Mouse (Mus musculus) forebrain, embryonic 15.5 days (tissue): ENCODE measurements around the gene Gpr161. TPM values are rescaled to one million over a fixed set of nuclear protein-coding genes. Genes with fewer than 3 reads are reported as not detected.

ENCODE experiments used
- ATAC-seq: fragments of 200-750 bp; cut with Nextera tagmentation; replicated peaks from 2 replicates; pipeline ENCODE4 v1.8.0; 2017; ENCODE audit warnings: mild to moderate bottlenecking, moderate TSS enrichment, moderate library complexity
- H3K27ac ChIP-seq: fragments of 300-500 bp; sonication (generic); replicated peaks from 2 replicates; pipeline ENCODE4 v1.5.1; 2015; ENCODE audit warnings: mild to moderate bottlenecking, inconsistent platforms
- H3K27me3 ChIP-seq: fragments of 300-500 bp; sonication (generic); 2 replicates; pipeline ENCODE4 v1.6.1; 2015; ENCODE audit warnings: inconsistent platforms
- H3K36me3 ChIP-seq: fragments of 300-500 bp; sonication (generic); 2 replicates; pipeline ENCODE4 v1.6.1; 2015; ENCODE audit warnings: mild to moderate bottlenecking, inconsistent platforms
- H3K4me1 ChIP-seq: fragments of 300-500 bp; sonication (generic); 2 replicates; pipeline ENCODE4 v1.6.1; 2015; ENCODE audit warnings: inconsistent platforms
- H3K4me2 ChIP-seq: fragments of 300-500 bp; sonication (generic); replicated peaks from 2 replicates; pipeline ENCODE4 v1.6.1; 2015; ENCODE audit warnings: mild to moderate bottlenecking, inconsistent platforms
- H3K4me3 ChIP-seq: fragments of 300-500 bp; sonication (generic); 2 replicates; pipeline ENCODE4 v1.5.1; 2015; ENCODE audit warnings: mild to moderate bottlenecking, inconsistent platforms
- H3K9ac ChIP-seq: fragments of 300-500 bp; sonication (generic); replicated peaks from 2 replicates; pipeline ENCODE4 v1.6.1; 2015; ENCODE audit warnings: mild to moderate bottlenecking, inconsistent platforms
- H3K9me3 ChIP-seq: fragments of 300-500 bp; sonication (generic); 2 replicates; pipeline ENCODE4 v1.6.1; 2016; ENCODE audit warnings: inconsistent platforms
- WGBS: fragments of 180-500 bp; shearing (Covaris S2); methylation state at CpG from one replicate; pipeline ENCODE4 v1.1.7; 2015; ENCODE audit warnings: mixed read lengths; 5-methylcytosine and 5-hydroxymethylcytosine counted together
- polyA plus RNA-seq: library from polyadenylated mRNA; unstranded; fragments of >200 nt; fragmentation: Nextera tagmentation; extraction: Ambion mirVana; gene quantifications from 2 replicates; pipeline ENCODE4 v1.2.1, GENCODE M21; 2015

Gene Gpr161
- polyA plus RNA-seq, 1 experiment from 2014 or later: 4.3 TPM

DNA sequence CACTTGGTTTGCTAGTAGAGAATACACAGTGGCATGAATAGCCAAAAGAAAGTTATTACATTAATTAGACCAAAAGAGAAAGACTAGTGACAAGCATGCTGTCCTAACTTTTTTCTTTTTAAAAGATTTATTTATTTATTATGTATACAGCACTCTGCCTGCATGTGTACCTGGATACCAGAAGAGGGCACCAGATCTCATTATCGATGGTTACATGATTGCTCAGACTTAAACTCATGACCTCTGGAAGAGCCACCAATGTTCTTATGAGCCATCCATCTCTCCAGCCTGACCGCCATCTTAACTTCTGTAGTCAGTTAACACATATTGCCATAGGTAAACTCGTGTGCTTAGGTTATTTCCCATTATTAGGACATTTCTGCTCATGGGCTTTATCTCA is 69.5 kb downstream of the Gpr161 start:
- Histone ChIP-seq H3K27ac (no peak overlapping the region), H3K9me3 (no peaks in the 10 kb centered on the region), H3K36me3 (no peaks in the 10 kb centered on the region), H3K4me3 (no peak overlapping the region), H3K4me1 (no peaks in the 10 kb centered on the region), H3K4me2 (no peak overlapping the region), H3K9ac (no peak overlapping the region), H3K27me3 (no peaks in the 10 kb centered on the region)
- WGBS: 89% methylated on average over 3 of the region's 3 CpGs
- ATAC-seq: no peak

DNA sequence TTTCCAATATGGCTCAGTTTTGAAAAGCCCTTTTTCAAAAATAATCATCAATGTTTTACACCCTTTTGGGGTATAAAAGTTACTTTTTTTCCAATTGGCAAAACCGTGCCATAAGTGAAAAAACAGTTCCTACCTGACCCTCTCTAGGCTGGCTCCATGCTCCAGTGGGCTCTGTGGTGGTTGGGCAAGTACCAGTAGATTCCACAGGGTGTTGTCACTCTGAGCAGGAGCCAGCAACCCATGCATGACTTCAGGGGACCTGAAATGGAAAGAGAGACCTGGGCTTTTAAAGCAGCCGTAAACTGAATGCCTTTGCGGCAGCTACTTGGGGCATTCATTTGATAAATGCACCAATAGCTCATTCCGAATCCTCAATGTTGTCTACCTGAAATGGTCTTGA is 75.4 kb downstream of the Gpr161 start:
- Histone ChIP-seq H3K9ac (no peak overlapping the region), H3K9me3 (no peaks in the 10 kb centered on the region), H3K4me3 (no peak overlapping the region), H3K4me1 (no peaks in the 10 kb centered on the region), H3K36me3 (no peaks in the 10 kb centered on the region), H3K27ac (no peak overlapping the region), H3K27me3 (no peaks in the 10 kb centered on the region), H3K4me2 (no peak overlapping the region)
- 85% methylated on average over 4 of the region's 4 CpGs for WGBS
- no peak for ATAC-seq

DNA sequence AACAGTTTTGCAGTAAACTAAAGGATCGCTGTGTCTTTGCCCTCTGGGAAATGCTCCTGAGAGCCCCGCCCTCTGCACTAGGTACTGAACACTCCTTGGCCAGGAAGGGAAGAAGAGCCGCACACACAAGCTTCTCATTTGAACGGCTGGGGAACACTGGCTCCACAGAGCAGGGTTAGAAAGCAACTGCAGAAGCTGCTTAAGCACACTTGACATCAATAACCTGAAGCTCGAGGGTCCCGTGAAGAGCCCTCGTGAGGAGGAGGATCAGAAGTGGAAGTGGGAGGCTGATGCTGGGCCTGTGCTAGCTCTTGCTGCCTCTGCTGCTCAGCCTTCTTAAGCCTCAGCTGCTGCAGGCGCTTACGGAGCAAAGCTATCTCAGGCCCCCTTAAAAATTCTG is 78.2 kb downstream of the Gpr161 start:
- no peak overlapping the region for H3K27ac ChIP-seq
- H3K4me2 ChIP-seq: no peak overlapping the region
- H3K27me3 ChIP-seq: no peaks in the 10 kb centered on the region
- WGBS: 70% methylated on average over 9 of the region's 9 CpGs
- H3K4me1 ChIP-seq: no peaks in the 10 kb centered on the region
- no peak for ATAC-seq
- H3K9me3 ChIP-seq: no peaks in the 10 kb centered on the region
- H3K9ac ChIP-seq: no peak overlapping the region
- H3K36me3 ChIP-seq: no peaks in the 10 kb centered on the region
- H3K4me3 ChIP-seq: no peak overlapping the region

Other genes with a start within 250 kb of the Gpr161 start
- gene Tbx19, start 135.0 kb upstream of the Gpr161 start, polyA plus RNA-seq: 0.10 TPM in 1 of 2 replicates, not detected in the other
- 5.4 TPM in 2 replicates for gene Sft2d2, start 101.4 kb upstream of the Gpr161 start, polyA plus RNA-seq
- gene Tiprl, start 58.8 kb upstream of the Gpr161 start, polyA plus RNA-seq: 152 and 162 TPM in 2 replicates
- 13.9 and 15.2 TPM in 2 replicates for gene Dcaf6, start 164.7 kb downstream of the Gpr161 start, polyA plus RNA-seq
- 168 and 182 TPM in 2 replicates for gene Mpc2, start 164.8 kb downstream of the Gpr161 start, polyA plus RNA-seq
- 0.17 and 0.20 TPM in 2 replicates for gene Adcy10, start 189.4 kb downstream of the Gpr161 start, polyA plus RNA-seq